Mouse (Mus musculus) thymus, adult 18-20 months (tissue): Measurements from ENCODE around the gene Zfp989.
"Not testable (repeated sequence)": the region's sequence is repeated elsewhere in the genome, so short reads cannot be mapped to it uniquely, and the experiment has no call there.

Experiments
- DNase-seq, 2 experiments: peaks; one replicate each; pipeline ENCODE4 v3.0.0; 2022; ENCODE audit warnings: mixed read lengths in 2 of 2

Gene Zfp989

GRCm38 (mm10) chr4:146971757-146972156 lies at the start of gene Zfp989:
TSS of gene Zfp989 (plus strand) at chr4:146971976.
- DNase-seq = not testable (repeated sequence)

DNA sequence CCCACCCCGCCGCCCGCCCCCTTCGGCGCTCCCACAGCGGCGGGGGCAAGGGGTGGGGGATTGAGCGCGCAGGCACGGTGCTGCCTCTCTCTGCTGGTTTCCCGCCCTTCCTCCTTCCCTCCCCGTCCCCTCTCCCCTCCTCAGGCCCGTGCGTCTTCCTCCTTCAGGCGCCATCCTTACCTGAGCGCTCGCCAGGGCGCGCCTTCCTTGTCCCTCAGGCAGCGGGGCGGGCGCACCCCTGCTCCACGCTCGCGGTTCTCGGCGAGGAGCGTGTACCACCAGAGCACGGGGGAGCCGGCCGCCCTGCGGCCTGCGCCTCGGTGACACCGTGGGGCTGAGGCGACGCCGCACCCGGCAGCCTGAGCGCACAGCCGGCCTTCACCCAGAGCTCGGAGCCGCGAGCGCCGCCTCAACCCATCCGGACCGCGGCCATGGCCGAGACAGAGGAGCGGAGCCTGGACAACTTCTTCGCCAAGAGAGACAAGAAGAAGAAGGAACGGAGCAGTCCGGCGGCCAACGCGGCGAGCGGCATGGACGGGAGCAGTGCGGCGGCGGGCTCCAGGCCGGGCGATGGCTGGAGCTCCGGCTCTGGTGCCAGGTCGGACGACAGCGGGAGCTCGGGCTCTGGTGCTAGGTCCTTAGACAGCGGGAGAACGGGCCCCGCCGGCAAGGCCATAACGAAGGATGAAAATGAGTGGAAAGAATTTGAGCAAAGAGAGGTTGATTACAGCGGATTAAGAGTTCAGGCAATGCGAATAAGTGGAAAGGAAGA lies 39.3 kb upstream of the Zfp989 start:
- DNase-seq = no peak

- not testable (repeated sequence) for DNase-seq
Measured at GRCm38 (mm10) chr4:146941691-146942090, 30.1 kb upstream of the Zfp989 start.

DNA sequence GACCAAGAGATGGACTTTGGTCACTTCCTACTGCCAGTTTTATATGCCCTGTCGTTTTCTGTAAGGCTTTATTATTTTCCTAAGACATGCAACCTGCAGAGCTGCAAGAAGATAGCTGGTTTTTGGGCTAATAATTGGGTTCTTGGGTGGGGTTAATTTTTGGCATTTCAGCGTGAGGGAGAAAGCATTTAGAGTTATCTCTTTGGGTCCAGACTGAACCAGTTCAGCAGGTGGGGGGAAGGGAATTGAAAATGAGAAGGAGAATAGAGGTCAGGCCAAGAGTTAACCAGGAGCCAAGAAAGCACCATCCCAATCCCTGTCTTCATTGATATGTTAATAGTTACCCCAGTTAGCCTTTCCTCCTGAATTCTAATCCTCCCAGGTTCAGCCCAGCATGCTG lies 4.8 kb downstream of the Zfp989 start:
- not testable (repeated sequence) for DNase-seq

GRCm38 (mm10) chr4:147018400-147018799 lies 46.6 kb downstream of the Zfp989 start:
- not testable (repeated sequence) for DNase-seq

DNA sequence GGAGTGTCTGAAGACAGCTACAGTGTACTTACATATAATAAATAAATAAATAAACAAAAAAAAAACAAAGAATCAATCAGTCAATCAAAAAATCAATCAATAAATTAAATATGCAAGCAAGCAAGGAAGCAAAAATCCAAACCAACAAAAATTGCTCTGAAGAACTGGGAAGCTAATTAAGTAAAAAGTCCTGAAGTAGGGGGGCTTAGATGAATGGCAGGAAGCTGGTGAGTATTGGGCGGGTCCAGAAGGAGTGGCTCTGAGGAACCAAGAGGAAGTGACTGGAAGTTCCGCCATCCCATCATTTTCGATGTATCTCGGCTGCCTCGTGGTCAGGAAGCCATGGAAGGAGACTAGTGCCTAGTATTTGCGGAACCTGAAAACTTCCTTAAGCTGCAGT lies 49.8 kb downstream of the Zfp989 start, which contains the start of gene Rex2:
TSS of gene Rex2 (plus strand) at position 301 of the 400 bp plus-strand sequence.
- DNase-seq = not testable (repeated sequence)

DNA sequence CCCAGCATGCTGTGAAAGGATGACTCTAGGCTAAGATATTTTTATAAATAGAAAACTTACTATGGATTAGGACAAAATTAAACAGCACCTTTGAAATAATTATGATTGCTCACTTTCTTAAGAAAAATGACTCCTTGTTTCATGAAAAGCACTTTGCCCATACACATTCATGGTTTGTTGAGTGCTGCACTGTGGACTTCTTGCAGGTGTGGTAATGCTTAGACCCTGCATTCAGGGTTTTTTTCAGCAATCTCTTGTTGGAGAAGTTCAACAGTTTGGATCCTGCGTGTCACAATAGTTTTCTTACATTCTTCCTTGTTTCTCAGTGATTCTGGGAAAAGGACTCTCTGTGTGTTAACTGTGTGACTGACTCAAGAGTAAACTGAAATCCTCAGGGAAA lies 54.6 kb downstream of the Zfp989 start:
- DNase-seq = not testable (repeated sequence)

GRCm38 (mm10) chr4:147031308-147032036 lies 59.7 kb downstream of the Zfp989 start:
- DNase-seq = not testable (repeated sequence)
